Mouse (Mus musculus): ENCODE results near the gene Slc43a3. TPM values are rescaled to one million over a fixed set of nuclear protein-coding genes. Genes with fewer than 3 reads are reported as not detected.

Slc43a3 gene
- polyA plus RNA-seq, 1 experiment = 4.5 TPM

DNA sequence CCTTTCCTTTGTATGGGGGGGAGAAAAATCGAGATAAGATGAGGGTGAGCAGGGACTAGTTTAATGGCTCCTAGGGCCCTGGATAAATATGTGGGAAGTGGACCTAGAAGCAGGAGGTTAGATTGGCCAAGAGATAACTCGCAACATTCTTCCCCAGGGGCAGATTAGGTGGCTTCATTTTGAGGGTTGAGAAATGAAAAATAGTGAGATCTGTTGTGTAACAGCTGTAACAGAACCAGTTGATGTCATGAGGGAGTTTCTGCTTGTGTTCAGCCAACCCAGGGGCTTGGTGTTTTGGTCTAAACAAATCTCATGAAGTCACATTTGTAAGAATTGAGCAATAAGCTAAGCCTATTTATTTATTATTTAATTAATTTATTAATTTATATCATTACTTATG, 5.0 kb downstream of the Slc43a3 start:
- H3K4me2 ChIP-seq (ENCODE audit: low read depth) = no peak overlapping the region
- H3K36me3 ChIP-seq (ENCODE audit: control insufficient read depth, insufficient read depth) = no peaks in the 10 kb centered on the region
- H3K79me2 ChIP-seq (ENCODE audit: control insufficient read depth, insufficient read depth) = no peaks in the 10 kb centered on the region
- no peak overlapping the region for H3K4me3 ChIP-seq
- no peaks in the 10 kb centered on the region for H3K27me3 ChIP-seq (ENCODE audit: control insufficient read depth, insufficient read depth, insufficient read length)
- H3ac ChIP-seq (ENCODE audit: control insufficient read depth, insufficient read length) = no peak overlapping the region
- TF ChIP-seq MAX (IDR thresholded peaks at IDR 0.05; ENCODE audit: low read depth) = no peak
- no peak for TF ChIP-seq POLR2A (IDR thresholded peaks at IDR 0.05; ENCODE audit: insufficient read length, low read depth)
- TF ChIP-seq SRF (IDR thresholded peaks at IDR 0.05; ENCODE audit: control insufficient read depth, insufficient read length, low read depth) = no peak
- TF ChIP-seq CEBPB (IDR thresholded peaks at IDR 0.05; ENCODE audit: insufficient read depth, poor library complexity, severe bottlenecking) = no peak
- no peak for TF ChIP-seq MYOG (IDR thresholded peaks at IDR 0.05; ENCODE audit: control insufficient read depth in 1 of 3, insufficient read depth in 1 of 3, insufficient read length in 2 of 3, low read depth in 2 of 3)
- TF ChIP-seq TCF12 (IDR thresholded peaks at IDR 0.05; ENCODE audit: insufficient read depth, poor library complexity, severe bottlenecking) = no peak

GRCm38 (mm10) chr2:84941795-84942194, 5.4 kb downstream of the Slc43a3 start:
- no peak overlapping the region for H3K4me2 ChIP-seq (ENCODE audit: low read depth)
- no peak for TF ChIP-seq MYOD1 (IDR thresholded peaks at IDR 0.05; ENCODE audit: control insufficient read depth in 1 of 3, insufficient read length in 2 of 3, low read depth in 2 of 3)
- TF ChIP-seq SRF (IDR thresholded peaks at IDR 0.05; ENCODE audit: control insufficient read depth, insufficient read length, low read depth) = no peak

GRCm38 (mm10) chr2:84947154-84947771, 10.9 kb downstream of the Slc43a3 start:
- H3K27me3 ChIP-seq (ENCODE audit: control insufficient read depth, insufficient read depth, insufficient read length) = no peaks in the 10 kb centered on the region
- H3K4me3 ChIP-seq = no peak overlapping the region
- TF ChIP-seq POLR2A (IDR thresholded peaks at IDR 0.05; ENCODE audit: insufficient read length, low read depth) (no peak), MYOG (IDR thresholded peaks at IDR 0.05; ENCODE audit: control insufficient read depth in 1 of 3, insufficient read depth in 1 of 3, insufficient read length in 2 of 3, low read depth in 2 of 3) (no peak), MYOD1 (IDR thresholded peaks at IDR 0.05; ENCODE audit: control insufficient read depth in 1 of 3, insufficient read length in 2 of 3, low read depth in 2 of 3) (no peak), E2F4 (IDR thresholded peaks at IDR 0.05; ENCODE audit: insufficient read depth) (no peak), CEBPB (IDR thresholded peaks at IDR 0.05; ENCODE audit: insufficient read depth, poor library complexity, severe bottlenecking) (no peak)
- no peaks in the 10 kb centered on the region for H3K36me3 ChIP-seq (ENCODE audit: control insufficient read depth, insufficient read depth)
- H3K79me2 ChIP-seq (ENCODE audit: control insufficient read depth, insufficient read depth) = no peaks in the 10 kb centered on the region
- H3ac ChIP-seq (ENCODE audit: control insufficient read depth, insufficient read length) = no peak overlapping the region
- no peak overlapping the region for H3K4me2 ChIP-seq (ENCODE audit: low read depth)

More at GRCm38 (mm10) chr2:84941795-84942194, 5.4 kb downstream of the Slc43a3 start:
- Histone ChIP-seq H3K79me2 (ENCODE audit: control insufficient read depth, insufficient read depth) (no peaks in the 10 kb centered on the region), H3K27me3 (ENCODE audit: control insufficient read depth, insufficient read depth, insufficient read length) (no peaks in the 10 kb centered on the region), H3K36me3 (ENCODE audit: control insufficient read depth, insufficient read depth) (no peaks in the 10 kb centered on the region), H3K4me3 (no peak overlapping the region), H3ac (ENCODE audit: control insufficient read depth, insufficient read length) (no peak overlapping the region)

DNA sequence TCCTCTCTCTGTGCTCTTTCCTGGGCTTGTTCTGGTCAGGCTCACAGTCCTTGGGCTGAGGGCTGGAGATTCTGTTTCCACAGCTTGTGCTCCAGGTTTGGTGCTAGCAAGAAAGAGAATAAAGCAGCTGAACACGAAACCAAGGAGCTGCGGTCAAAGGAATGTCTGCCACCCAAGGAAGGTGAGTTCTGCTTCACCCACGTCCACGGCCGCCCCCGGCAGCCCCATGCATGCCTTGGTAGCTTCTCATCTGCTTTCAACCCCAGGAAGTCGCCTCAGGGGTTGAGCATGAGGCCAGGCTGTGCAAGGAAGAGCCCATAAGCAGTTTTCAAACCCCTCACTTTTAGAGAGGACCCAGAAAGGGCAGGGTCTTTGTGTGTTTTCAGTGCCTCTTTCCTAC, 11.9 kb downstream of the Slc43a3 start:
- Histone ChIP-seq H3K79me2 (ENCODE audit: control insufficient read depth, insufficient read depth) (no peaks in the 10 kb centered on the region), H3K4me3 (no peak overlapping the region), H3K4me2 (ENCODE audit: low read depth) (no peak overlapping the region), H3ac (ENCODE audit: control insufficient read depth, insufficient read length) (no peak overlapping the region), H3K36me3 (ENCODE audit: control insufficient read depth, insufficient read depth) (no peaks in the 10 kb centered on the region), H3K27me3 (ENCODE audit: control insufficient read depth, insufficient read depth, insufficient read length) (no peaks in the 10 kb centered on the region)
- no peak for TF ChIP-seq SRF (IDR thresholded peaks at IDR 0.05; ENCODE audit: control insufficient read depth, insufficient read length, low read depth)
- TF ChIP-seq POLR2A (IDR thresholded peaks at IDR 0.05; ENCODE audit: insufficient read length, low read depth) = no peak
- TF ChIP-seq MAX (IDR thresholded peaks at IDR 0.05; ENCODE audit: low read depth) = no peak
- TF ChIP-seq TCF3 (IDR thresholded peaks at IDR 0.05; ENCODE audit: insufficient read length, low read depth) = no peak
- no peak for TF ChIP-seq TCF12 (IDR thresholded peaks at IDR 0.05; ENCODE audit: insufficient read depth, poor library complexity, severe bottlenecking)
- no peak for TF ChIP-seq USF1 (IDR thresholded peaks at IDR 0.05; ENCODE audit: low read depth)
- no peak for TF ChIP-seq MYOD1 (IDR thresholded peaks at IDR 0.05; ENCODE audit: control insufficient read depth in 1 of 3, insufficient read length in 2 of 3, low read depth in 2 of 3)
- TF ChIP-seq MYOG (IDR thresholded peaks at IDR 0.05; ENCODE audit: control insufficient read depth in 1 of 3, insufficient read depth in 1 of 3, insufficient read length in 2 of 3, low read depth in 2 of 3) = no peak
- TF ChIP-seq E2F4 (IDR thresholded peaks at IDR 0.05; ENCODE audit: insufficient read depth) = no peak

DNA sequence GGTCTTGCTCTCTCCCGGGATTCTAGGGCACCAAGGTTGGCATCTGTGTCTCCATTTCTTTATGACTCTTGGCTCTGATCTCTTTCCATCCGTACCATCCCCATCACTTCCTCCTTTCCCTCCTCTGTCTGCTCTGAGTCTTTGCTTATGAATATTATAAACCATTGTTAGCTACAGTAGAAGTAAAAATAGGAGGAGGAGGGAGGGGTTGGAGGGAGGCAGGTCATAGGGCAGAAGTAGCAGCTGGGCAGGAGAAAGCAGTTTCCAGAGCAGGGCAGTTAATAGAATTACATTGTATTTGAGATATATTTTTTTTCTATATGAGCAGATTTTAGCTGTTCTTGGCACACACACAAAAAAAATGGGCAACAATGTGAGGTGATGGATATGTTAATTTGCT, 12.3 kb downstream of the Slc43a3 start:
- TF ChIP-seq MAX (IDR thresholded peaks at IDR 0.05; ENCODE audit: low read depth) (no peak), USF1 (IDR thresholded peaks at IDR 0.05; ENCODE audit: low read depth) (no peak), MYOD1 (IDR thresholded peaks at IDR 0.05; ENCODE audit: control insufficient read depth in 1 of 3, insufficient read length in 2 of 3, low read depth in 2 of 3) (no peak), TCF3 (IDR thresholded peaks at IDR 0.05; ENCODE audit: insufficient read length, low read depth) (no peak), POLR2A (IDR thresholded peaks at IDR 0.05; ENCODE audit: insufficient read length, low read depth) (no peak), SRF (IDR thresholded peaks at IDR 0.05; ENCODE audit: control insufficient read depth, insufficient read length, low read depth) (no peak), REST (IDR thresholded peaks at IDR 0.05; ENCODE audit: insufficient read depth, insufficient read length) (no peak), POLR2AphosphoS2 (IDR thresholded peaks at IDR 0.05; ENCODE audit: insufficient read length, low read depth) (no peak), E2F4 (IDR thresholded peaks at IDR 0.05; ENCODE audit: insufficient read depth) (no peak), TCF12 (IDR thresholded peaks at IDR 0.05; ENCODE audit: insufficient read depth, poor library complexity, severe bottlenecking) (no peak), MYOG (IDR thresholded peaks at IDR 0.05; ENCODE audit: control insufficient read depth in 1 of 3, insufficient read depth in 1 of 3, insufficient read length in 2 of 3, low read depth in 2 of 3) (no peak), CEBPB (IDR thresholded peaks at IDR 0.05; ENCODE audit: insufficient read depth, poor library complexity, severe bottlenecking) (no peak)

More for the DNA sequence above, 12.3 kb downstream of the Slc43a3 start:
- Histone ChIP-seq H3K36me3 (ENCODE audit: control insufficient read depth, insufficient read depth) (no peaks in the 10 kb centered on the region), H3K27me3 (ENCODE audit: control insufficient read depth, insufficient read depth, insufficient read length) (no peaks in the 10 kb centered on the region), H3ac (ENCODE audit: control insufficient read depth, insufficient read length) (no peak overlapping the region), H3K4me3 (no peak overlapping the region), H3K79me2 (ENCODE audit: control insufficient read depth, insufficient read depth) (no peaks in the 10 kb centered on the region), H3K4me2 (ENCODE audit: low read depth) (no peak overlapping the region)
